Mouse (Mus musculus) lung, embryonic 14.5 days (tissue): ENCODE measurements around the gene Etnppl. TPM values are rescaled to one million over a fixed set of nuclear protein-coding genes. Genes with fewer than 3 reads are reported as not detected.

Source experiments
- ATAC-seq: fragments of 200-750 bp; cut with Nextera tagmentation; 2 replicates; pipeline ENCODE4 v1.8.0; 2017; ENCODE audit warnings: mild to moderate bottlenecking, moderate TSS enrichment, moderate library complexity; ENCODE audit not compliant: insufficient read depth
- DNase-seq: peaks from one replicate; pipeline ENCODE4 v3.0.0-alpha.2; 2015
- H3K27ac ChIP-seq: fragments of 300-500 bp; sonication (generic); 2 replicates; pipeline ENCODE4 v1.5.1; 2014; ENCODE audit warnings: low read depth, mild to moderate bottlenecking, moderate library complexity
- H3K27me3 ChIP-seq: fragments of 300-500 bp; sonication (generic); 2 replicates; pipeline ENCODE4 v1.6.1; 2014; ENCODE audit warnings: low read length, control low read depth; ENCODE audit not compliant: insufficient read depth
- H3K36me3 ChIP-seq: fragments of 300-500 bp; sonication (generic); 2 replicates; pipeline ENCODE4 v1.6.1; 2014; ENCODE audit warnings: control low read depth; ENCODE audit not compliant: insufficient read depth
- H3K4me1 ChIP-seq: fragments of 300-500 bp; sonication (generic); 2 replicates; pipeline ENCODE4 v1.6.1; 2014; ENCODE audit warnings: antibody characterized with exemption, control low read depth; ENCODE audit not compliant: insufficient read depth
- H3K4me2 ChIP-seq: fragments of 300-500 bp; sonication (generic); 2 replicates; pipeline ENCODE4 v1.6.1; 2014; ENCODE audit warnings: mild to moderate bottlenecking
- H3K4me3 ChIP-seq: fragments of 300-500 bp; sonication (generic); 2 replicates; pipeline ENCODE4 v1.5.1; 2014; ENCODE audit warnings: low read depth, low read length
- H3K9ac ChIP-seq: fragments of 300-500 bp; sonication (generic); 2 replicates; pipeline ENCODE4 v1.6.1; 2014
- H3K9me3 ChIP-seq: fragments of 300-500 bp; sonication (generic); 2 replicates; pipeline ENCODE4 v1.6.1; 2016; ENCODE audit warnings: low read depth, low read length, control low read depth
- CTCF ChIP-seq: IDR thresholded peaks from 2 replicates; pipeline ENCODE4 v1.5.1; 2016; ENCODE audit warnings: antibody characterized with exemption, low read depth
- WGBS: fragments of 180-500 bp; shearing (Covaris S2); extraction: QIAGEN DNeasy Blood & Tissue Kit; methylation state at CpG from one replicate; pipeline ENCODE4 v1.1.7; 2014; 5-methylcytosine and 5-hydroxymethylcytosine counted together
- polyA plus RNA-seq: library from polyadenylated mRNA; unstranded; fragments of >200 nt; fragmentation: Nextera tagmentation; extraction: Ambion mirVana; gene quantifications from 2 replicates; pipeline ENCODE4 v1.2.1, GENCODE M21; 2014

Gene Etnppl
- polyA plus RNA-seq, 1 experiment from 2014 or later = not detected

DNA sequence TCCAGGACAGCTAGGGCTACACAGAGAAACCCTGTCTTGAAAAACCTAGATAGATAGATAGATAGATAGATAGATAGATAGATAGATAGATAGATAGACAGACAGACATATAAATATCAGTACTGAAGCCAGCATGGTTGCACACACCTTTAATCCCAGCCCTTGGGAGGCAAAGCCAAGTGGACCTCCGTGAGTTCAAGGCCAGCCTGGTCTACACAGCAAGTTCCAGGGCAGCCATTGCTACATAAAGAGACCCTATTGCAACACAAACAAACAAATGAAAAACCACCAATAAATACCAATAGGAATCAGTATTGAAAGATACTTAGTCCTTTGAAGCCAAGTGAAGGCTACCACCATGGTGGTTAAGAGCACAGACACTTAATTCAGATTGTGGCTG lies 69.8 kb downstream of the Etnppl start:
- no peak overlapping the region for H3K4me2 ChIP-seq
- DNase-seq (no peak), ATAC-seq (no peak)
- no peak for TF ChIP-seq CTCF
- no peaks in the 10 kb centered on the region for H3K27me3 ChIP-seq
- no peak overlapping the region for H3K27ac ChIP-seq
- peaks cover 2% of the 10 kb centered on the region; the same call in 1 of the 2 replicates for H3K4me1 ChIP-seq
- no peak overlapping the region for H3K4me3 ChIP-seq
- no peak overlapping the region for H3K9ac ChIP-seq
- no peaks in the 10 kb centered on the region for H3K36me3 ChIP-seq
- no peaks in the 10 kb centered on the region for H3K9me3 ChIP-seq
- WGBS = 96% methylated on average over 1 of the region's 1 CpGs

Other genes starting within 250 kb of the Etnppl start
- 401 and 409 TPM in 2 replicates for gene Ostc, start 92.0 kb downstream of the Etnppl start, polyA plus RNA-seq
- 1,090 and 1,134 TPM in 2 replicates for gene Rpl34, start 113.0 kb downstream of the Etnppl start, polyA plus RNA-seq